Mouse (Mus musculus) MEL (cell line): ENCODE measurements around the gene Olfr1383. TPM values are rescaled to one million over a fixed set of nuclear protein-coding genes. Genes with fewer than 3 reads are reported as not detected.
A peak's percentile ranks its signal among the peaks of the same experiment; 100 is the strongest.
"Not testable (repeated sequence)": the region's sequence is repeated elsewhere in the genome, so short reads cannot be mapped to it uniquely, and the experiment has no call there.

Source experiments
- DNase-seq: peaks from one replicate; pipeline ENCODE4 v3.0.0; 2011; ENCODE audit warnings: low read depth, low spot score
- H3K27ac ChIP-seq: 2 replicates; pipeline ENCODE4 v1.5.1; 2012; ENCODE audit warnings: low read depth, mild to moderate bottlenecking, control low read depth, low read length, moderate library complexity; ENCODE audit not compliant: control insufficient read depth
- H3K27me3 ChIP-seq, 2 experiments: fragments of 150-350 bp in 1 of 2; sonication (generic) in 1 of 2; 2 replicates each; pipeline ENCODE4 v1.6.1; 2012; ENCODE audit warnings: low read length in 2 of 2, mild to moderate bottlenecking in 2 of 2, improper control_type of control experiment in 1 of 2, moderate library complexity in 1 of 2; ENCODE audit not compliant: insufficient read depth in 2 of 2, control insufficient read depth in 1 of 2
- H3K36me3 ChIP-seq, 2 experiments: 2 replicates each; pipeline ENCODE4 v1.6.1; 2012 to 2014; ENCODE audit warnings: low read length in 2 of 2, improper control_type of control experiment in 1 of 2, inconsistent platforms in 1 of 2, mild to moderate bottlenecking in 1 of 2; ENCODE audit not compliant: insufficient read depth in 2 of 2, control insufficient read depth in 1 of 2
- H3K4me1 ChIP-seq, 2 experiments: fragments of 150-350 bp in 1 of 2; sonication (generic) in 1 of 2; 2 replicates each; pipeline ENCODE4 v1.6.1; 2012; ENCODE audit warnings: low read length in 2 of 2, improper control_type of control experiment in 1 of 2, mild to moderate bottlenecking in 1 of 2; ENCODE audit not compliant: insufficient read depth in 2 of 2, control insufficient read depth in 1 of 2
- H3K4me3 ChIP-seq, 2 experiments: fragments of 150-350 bp in 1 of 2; sonication (generic) in 1 of 2; 2 replicates each; pipeline ENCODE4 v1.5.1; 2012; ENCODE audit warnings: low read depth in 2 of 2, low read length in 2 of 2, mild to moderate bottlenecking in 2 of 2, moderate library complexity in 2 of 2, control low read depth in 1 of 2, improper control_type of control experiment in 1 of 2; ENCODE audit not compliant: control insufficient read depth in 1 of 2, insufficient read depth in 1 of 2
- H3K79me2 ChIP-seq: 2 replicates; pipeline ENCODE4 v1.6.1; 2012; ENCODE audit warnings: mild to moderate bottlenecking, low read length, moderate library complexity; ENCODE audit not compliant: control insufficient read depth, poor library complexity, insufficient read depth
- H3K9ac ChIP-seq: 2 replicates; pipeline ENCODE4 v1.6.1; 2012; ENCODE audit warnings: low read depth, mild to moderate bottlenecking, control low read depth, low read length, moderate library complexity; ENCODE audit not compliant: control insufficient read depth, poor library complexity, severe bottlenecking
- H3K9me3 ChIP-seq: fragments of 150-350 bp; sonication (generic); replicated peaks from 2 replicates; pipeline ENCODE4 v1.6.1; 2012; ENCODE audit warnings: mild to moderate bottlenecking, low read length, improper control_type of control experiment, moderate library complexity; ENCODE audit not compliant: insufficient read depth
- CTCF ChIP-seq, 3 experiments: IDR thresholded peaks in 2 of 3; conservative IDR thresholded peaks in 1 of 3; 2 replicates each; pipeline ENCODE4 v1.5.1; 2011 to 2012; ENCODE audit warnings: low read length in 3 of 3, low read depth in 2 of 3, mild to moderate bottlenecking in 2 of 3, improper control_type of control experiment in 1 of 3, inconsistent platforms in 1 of 3, mixed read lengths in 1 of 3, moderate library complexity in 1 of 3; ENCODE audit not compliant: control insufficient read depth in 1 of 3, insufficient read depth in 1 of 3, poor library complexity in 1 of 3, severe bottlenecking in 1 of 3
- ETS1 ChIP-seq: IDR thresholded peaks from 2 replicates; pipeline ENCODE4 v1.6.1; 2012; ENCODE audit warnings: low read depth, mild to moderate bottlenecking, inconsistent platforms, low read length, improper control_type of control experiment, moderate library complexity
- GABPA ChIP-seq: IDR thresholded peaks from 2 replicates; pipeline ENCODE4 v1.6.1; 2012; ENCODE audit warnings: low read depth, mild to moderate bottlenecking, inconsistent platforms, low read length, improper control_type of control experiment, moderate library complexity
- MAFK ChIP-seq: IDR thresholded peaks from 2 replicates; pipeline ENCODE4 v1.6.1; 2011; ENCODE audit warnings: low read depth, mild to moderate bottlenecking, low read length, improper control_type of control experiment, borderline replicate concordance
- MAZ ChIP-seq: IDR thresholded peaks from 2 replicates; pipeline ENCODE4 v1.6.1; 2012; ENCODE audit warnings: low read depth, mild to moderate bottlenecking, inconsistent platforms, low read length, improper control_type of control experiment
- MYB ChIP-seq: IDR thresholded peaks from 2 replicates; pipeline ENCODE4 v1.6.1; 2011; ENCODE audit warnings: mild to moderate bottlenecking, low read depth, low read length, improper control_type of control experiment
- NELFE ChIP-seq: IDR thresholded peaks from 2 replicates; pipeline ENCODE4 v1.6.1; 2011; ENCODE audit warnings: low read depth, low read length, improper control_type of control experiment
- RAD21 ChIP-seq: IDR thresholded peaks from 2 replicates; pipeline ENCODE4 v1.6.1; 2011; ENCODE audit warnings: mild to moderate bottlenecking, low read depth, low read length, improper control_type of control experiment
- SIN3A ChIP-seq: IDR thresholded peaks from 2 replicates; pipeline ENCODE4 v1.6.1; 2012; ENCODE audit warnings: low read length, improper control_type of control experiment, inconsistent platforms
- SMC3 ChIP-seq: IDR thresholded peaks from 2 replicates; pipeline ENCODE4 v1.6.1; 2011; ENCODE audit warnings: low read depth, low read length, improper control_type of control experiment
- TAL1 ChIP-seq: IDR thresholded peaks from 2 replicates; pipeline ENCODE4 v1.6.1; 2012; ENCODE audit warnings: mild to moderate bottlenecking, inconsistent platforms, low read length, moderate library complexity, mixed read lengths
- TCF12 ChIP-seq: IDR thresholded peaks from 2 replicates; pipeline ENCODE4 v1.6.1; 2014; ENCODE audit warnings: low read depth, mild to moderate bottlenecking, inconsistent platforms, low read length, improper control_type of control experiment, moderate library complexity
- UBTF ChIP-seq: IDR thresholded peaks from 2 replicates; pipeline ENCODE4 v1.6.1; 2012; ENCODE audit warnings: low read depth, mild to moderate bottlenecking, inconsistent platforms, low read length, improper control_type of control experiment, moderate library complexity, borderline replicate concordance; ENCODE audit not compliant: insufficient read depth
- ZC3H11A ChIP-seq: IDR thresholded peaks from 2 replicates; pipeline ENCODE4 v1.6.1; 2012; ENCODE audit warnings: low read depth, mild to moderate bottlenecking, inconsistent platforms, low read length, improper control_type of control experiment
- polyA plus RNA-seq, 2 experiments: library from polyadenylated mRNA; stranded (reverse) in 1 of 2; unstranded in 1 of 2; fragments of >175 nt in 1 of 2; fragments of >200 nt in 1 of 2; gene quantifications; 2 replicates each; pipeline versions ENCODE4 v1.2.1 to v1.2.4; 2012; ENCODE audit warnings: low replicate concordance in 2 of 2, low read depth in 1 of 2; ENCODE audit not compliant: insufficient read length in 2 of 2, insufficient read depth in 1 of 2, missing spikeins in 1 of 2
- total RNA-seq: library from RNA; depleted of rRNA; stranded (reverse); fragments of 300-350 nt; gene quantifications from 2 replicates; pipeline ENCODE4 v1.2.3, GENCODE M21; 2012

Olfr1383 gene
- total and polyA plus RNA-seq, 3 experiments: not detected

GRCm38 (mm10) chr11:49532761-49533160 lies 13.3 kb downstream of the Olfr1383 start:
- TF ChIP-seq TCF12 (no peak), SIN3A (no peak), MYB (no peak), ZC3H11A (no peak), UBTF (no peak), NELFE (no peak), TAL1 (no peak), SMC3 (no peak), GABPA (no peak), MAZ (no peak), MAFK (no peak), CTCF (IDR thresholded peaks at IDR 0.05 in 2 of 3, conservative IDR thresholded peaks at IDR 0.05 in 1 of 3; ENCODE audit: control insufficient read depth in 1 of 3, insufficient read depth in 1 of 3, low read depth in 2 of 3, low read length in 3 of 3, poor library complexity in 1 of 3, severe bottlenecking in 1 of 3) (no peak), ETS1 (no peak)
- H3K79me2 ChIP-seq: no peaks in the 10 kb centered on the region
- no peak overlapping the region for H3K4me3 ChIP-seq
- no peaks in the 10 kb centered on the region for H3K36me3 ChIP-seq
- H3K9ac ChIP-seq: no peak overlapping the region
- DNase-seq: no peak
- H3K27me3 ChIP-seq: peaks cover 0 to 2% of the 10 kb centered on the region in 2 experiments; a peak in 3 of 4 replicates
- no peaks in the 10 kb centered on the region for H3K4me1 ChIP-seq
- no peaks in the 10 kb centered on the region for H3K9me3 ChIP-seq
- H3K27ac ChIP-seq: no peak overlapping the region

- H3K27ac ChIP-seq, H3K36me3 ChIP-seq, H3K4me1 ChIP-seq, H3K9me3 ChIP-seq, H3K9ac ChIP-seq, H3K27me3 ChIP-seq, H3K79me2 ChIP-seq, DNase-seq, H3K4me3 ChIP-seq: not testable (repeated sequence)
- peak; percentile 3; the same call in 1 of the 2 replicates for TF ChIP-seq RAD21
Observed at GRCm38 (mm10) chr11:49536631-49537030, 17.2 kb downstream of the Olfr1383 start.

GRCm38 (mm10) chr11:49543149-49543548 lies 23.7 kb downstream of the Olfr1383 start, which contains the start of gene Olfr1381:
Gene Olfr1381, plus strand, starts transcription at chr11:49543449.
- not testable (repeated sequence) for H3K36me3 ChIP-seq, DNase-seq, H3K4me3 ChIP-seq, H3K27ac ChIP-seq, H3K9ac ChIP-seq, H3K4me1 ChIP-seq, H3K9me3 ChIP-seq, H3K79me2 ChIP-seq, H3K27me3 ChIP-seq
